Mouse (Mus musculus) embryo, embryonic 10.5 days (tissue): Measurements from ENCODE around the gene Wbp1.

ENCODE experiments used
- DNase-seq: peaks from one replicate; pipeline ENCODE4 v3.0.0-alpha.2; 2015; ENCODE audit warnings: low spot score

The Wbp1 gene

DNA sequence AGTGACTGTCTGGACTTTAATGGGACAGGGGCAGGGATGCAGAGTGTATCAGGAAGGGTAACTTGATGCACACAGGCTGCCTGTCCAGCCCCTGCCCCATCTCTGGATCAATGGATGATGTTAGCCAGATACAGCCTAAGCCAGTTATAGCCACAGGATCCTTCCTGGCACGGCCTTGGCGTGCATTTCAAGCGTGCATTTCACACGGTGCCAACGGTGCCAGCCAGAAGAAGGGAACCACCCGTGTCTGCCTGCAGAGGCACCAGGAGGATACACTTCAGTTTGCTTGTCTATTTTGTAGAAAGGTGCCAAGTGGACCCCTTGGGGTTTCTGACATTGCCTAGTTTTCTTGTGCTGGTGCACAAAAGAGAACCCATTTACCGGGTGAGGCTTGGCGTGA is 18.7 kb upstream of the Wbp1 start:
- no peak for DNase-seq

GRCm38 (mm10) chr6:83138056-83138455 is 16.7 kb upstream of the Wbp1 start:
- peak; percentile 83 for DNase-seq

GRCm38 (mm10) chr6:83137576-83137950 is 16.2 kb upstream of the Wbp1 start:
- peak; percentile 95 for DNase-seq

DNA sequence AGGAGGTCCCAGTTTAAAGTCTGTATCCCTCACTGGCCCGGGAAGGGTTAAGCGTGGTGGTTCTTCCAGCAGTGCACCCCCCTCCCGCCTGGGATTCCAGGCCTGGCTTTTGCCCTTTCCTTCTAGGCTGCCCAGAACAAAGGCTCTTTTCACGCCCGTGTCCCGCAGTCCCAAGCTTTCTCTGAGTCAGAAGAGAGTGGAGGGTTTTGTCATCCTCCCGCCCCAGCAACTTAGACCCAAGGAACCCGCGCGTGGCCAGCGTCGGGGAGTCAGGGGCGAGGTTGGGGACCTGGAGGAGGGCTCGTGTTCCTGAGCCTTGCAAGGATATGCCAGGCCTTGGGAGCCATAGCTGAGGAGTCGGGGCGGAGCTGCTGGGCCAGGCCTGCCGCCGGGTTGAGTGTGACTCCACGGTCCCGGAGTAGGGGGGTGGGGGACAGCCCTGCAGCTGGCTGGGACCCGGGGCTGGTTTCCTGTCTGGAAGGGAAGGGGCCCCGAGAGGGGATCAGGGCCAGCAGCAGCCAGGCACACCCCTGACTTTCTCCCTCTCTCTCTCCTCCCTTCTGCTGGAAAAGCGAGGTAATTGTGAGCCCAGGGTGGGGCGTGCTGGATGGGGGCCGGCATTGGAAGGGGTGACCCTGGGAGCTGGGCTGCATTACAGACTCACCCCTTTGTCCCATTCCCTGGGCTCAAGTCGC is 15.7 kb upstream of the Wbp1 start:
- peak; percentile 93 for DNase-seq

GRCm38 (mm10) chr6:83136291-83136880 is 15.0 kb upstream of the Wbp1 start:
- DNase-seq, result no peak

DNA sequence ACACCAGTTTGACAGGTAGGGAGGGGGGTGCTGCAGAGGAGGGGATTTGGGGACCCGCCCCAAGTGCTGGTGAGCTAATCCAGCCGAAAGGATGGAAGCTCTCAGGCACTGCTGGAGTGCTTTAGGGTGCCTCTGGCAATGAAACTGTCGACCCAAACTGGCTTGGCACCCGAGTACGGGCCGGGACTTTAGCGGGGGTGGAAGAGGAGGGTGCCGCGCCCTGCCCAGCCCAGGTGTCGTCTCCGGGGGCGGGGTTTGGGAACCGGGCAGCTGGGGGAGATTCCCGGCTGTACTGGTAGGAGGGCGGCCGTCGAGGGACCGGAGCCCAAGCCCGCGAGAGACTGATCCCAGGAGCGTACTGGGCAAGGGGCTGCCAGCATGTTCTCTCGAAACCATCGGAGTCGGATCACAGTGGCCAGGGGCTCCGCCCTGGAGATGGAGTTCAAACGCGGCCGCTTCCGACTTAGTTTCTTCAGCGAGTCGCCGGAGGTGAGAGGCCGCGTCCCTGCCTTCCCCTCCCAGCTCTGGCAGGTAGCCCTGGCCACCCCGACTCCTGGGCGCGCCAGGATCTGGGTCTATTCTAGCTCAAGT is 14.3 kb upstream of the Wbp1 start:
- DNase-seq, result peak; percentile 40

DNA sequence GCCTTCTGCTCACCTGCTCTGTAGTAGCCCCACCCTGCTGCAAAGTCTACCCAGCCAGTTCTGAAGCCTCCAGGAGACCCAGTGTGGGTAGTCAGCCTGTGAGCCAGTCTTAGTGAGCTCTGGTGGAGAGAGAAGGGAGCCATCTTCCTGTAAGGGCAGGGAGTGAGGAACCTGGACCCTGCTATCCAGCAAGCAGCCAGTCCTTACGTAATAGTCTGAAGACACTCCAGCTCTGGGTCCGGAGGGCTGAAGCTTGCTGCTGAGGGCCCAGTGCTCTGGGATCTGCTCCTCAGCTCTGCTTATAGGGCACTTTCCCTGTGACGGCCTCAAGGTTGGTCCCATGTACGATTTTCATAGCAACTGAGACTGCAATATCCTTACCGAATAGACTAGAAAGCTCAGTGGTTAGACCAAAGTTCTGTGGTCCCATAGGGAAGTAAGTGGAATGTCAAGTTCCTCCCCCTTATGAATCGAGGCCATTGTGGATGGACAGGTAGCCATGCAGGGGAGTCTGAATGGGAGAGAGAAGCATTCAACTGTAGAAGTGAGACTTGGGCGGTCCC is 13.7 kb upstream of the Wbp1 start, which contains the start of gene Rtkn:
TSS of gene Rtkn (plus strand) at position 513 of the 563 bp plus-strand sequence.
- no peak for DNase-seq

DNA sequence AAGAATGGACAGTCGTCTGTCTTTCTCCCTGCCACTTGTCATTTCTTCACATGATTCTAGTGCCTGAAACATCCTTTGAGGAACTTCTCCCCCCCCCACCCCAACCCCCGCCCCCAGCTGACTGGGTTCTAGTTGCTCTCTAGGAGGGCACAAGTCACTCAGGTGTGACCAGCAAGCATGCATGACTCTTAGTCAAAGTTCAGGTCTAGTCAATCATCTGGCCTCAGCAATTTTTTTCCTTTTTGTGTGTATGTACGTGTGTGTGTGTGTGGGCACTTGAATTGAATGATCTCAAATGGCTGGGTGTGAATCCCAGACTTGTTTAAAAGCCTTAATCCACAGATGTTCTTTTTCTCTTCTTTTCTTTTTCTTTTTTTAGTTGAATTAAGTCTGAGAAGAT is 12.9 kb upstream of the Wbp1 start:
- no peak for DNase-seq

DNA sequence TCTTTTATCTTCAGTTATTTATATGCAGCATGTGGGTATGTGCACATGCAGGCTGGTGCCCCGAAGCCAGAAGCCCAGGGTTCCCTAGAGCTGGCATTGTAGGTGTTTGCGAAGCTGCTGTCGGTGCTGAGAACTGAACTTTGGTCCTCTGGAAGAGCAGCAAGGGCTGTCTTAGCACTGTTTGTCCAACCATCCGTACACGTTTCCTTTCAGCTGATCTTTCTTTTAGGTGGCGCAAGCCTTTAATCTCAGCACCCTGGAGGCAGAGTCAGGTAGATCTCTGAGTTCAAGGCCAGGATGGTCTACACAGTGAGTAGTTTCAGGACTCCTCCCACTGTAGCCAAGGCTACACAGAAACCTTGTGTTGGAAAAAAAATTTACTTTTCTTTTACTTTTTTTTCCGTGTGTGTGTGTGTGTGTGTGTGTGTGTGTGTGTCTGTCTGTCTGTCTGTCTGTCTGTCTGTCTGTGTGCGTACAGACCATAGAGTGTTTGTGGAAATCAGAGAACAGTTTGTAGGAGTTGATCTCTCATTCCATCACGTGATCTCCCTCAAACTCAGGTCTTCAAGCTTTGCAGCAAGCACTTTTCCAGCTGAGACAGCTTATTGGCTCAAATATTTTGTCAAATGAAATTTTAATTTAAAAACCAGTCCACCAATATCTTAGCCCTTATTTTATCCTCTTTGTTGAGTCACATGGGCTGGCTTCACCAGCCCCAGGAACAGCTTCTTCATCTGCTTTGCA is 11.0 kb upstream of the Wbp1 start:
- DNase-seq, result no peak

DNA sequence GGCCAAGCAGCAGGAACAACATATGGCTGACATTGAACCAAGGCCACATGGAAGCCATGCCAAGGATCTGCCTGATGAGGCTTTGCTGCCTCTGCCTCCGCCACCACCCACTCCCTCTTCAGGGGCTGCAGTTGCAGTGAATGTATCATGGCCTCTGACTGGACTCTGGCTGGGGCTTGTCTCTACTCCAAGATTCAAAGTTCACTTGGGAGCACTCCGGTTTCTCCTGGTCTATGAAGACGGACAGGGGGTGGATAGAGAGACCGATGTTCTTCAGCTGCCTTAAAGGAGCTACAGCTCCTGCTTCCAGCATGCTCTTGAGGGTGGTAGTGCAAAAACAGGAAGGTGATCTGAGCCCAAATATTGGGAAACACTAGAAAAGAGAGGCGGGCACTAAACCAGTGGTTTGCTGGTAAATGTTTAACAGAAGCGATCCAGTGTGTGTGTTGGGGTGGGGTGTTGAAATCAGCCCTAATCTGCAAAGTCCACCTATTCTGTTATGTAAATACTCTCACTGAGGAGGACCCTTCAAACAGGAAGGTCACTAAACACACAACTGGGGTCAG is 10.2 kb upstream of the Wbp1 start:
- no peak for DNase-seq

GRCm38 (mm10) chr6:83127419-83127818 is 6.1 kb upstream of the Wbp1 start:
- DNase-seq, result no peak

GRCm38 (mm10) chr6:83125331-83125730 is 4.0 kb upstream of the Wbp1 start, which contains the start of gene Ino80b:
Ino80b (minus strand) TSS chr6:83125431.
- no peak for DNase-seq

- DNase-seq, result peak; percentile 97
Measured at GRCm38 (mm10) chr6:83124851-83125312, 3.5 kb upstream of the Wbp1 start.

DNA sequence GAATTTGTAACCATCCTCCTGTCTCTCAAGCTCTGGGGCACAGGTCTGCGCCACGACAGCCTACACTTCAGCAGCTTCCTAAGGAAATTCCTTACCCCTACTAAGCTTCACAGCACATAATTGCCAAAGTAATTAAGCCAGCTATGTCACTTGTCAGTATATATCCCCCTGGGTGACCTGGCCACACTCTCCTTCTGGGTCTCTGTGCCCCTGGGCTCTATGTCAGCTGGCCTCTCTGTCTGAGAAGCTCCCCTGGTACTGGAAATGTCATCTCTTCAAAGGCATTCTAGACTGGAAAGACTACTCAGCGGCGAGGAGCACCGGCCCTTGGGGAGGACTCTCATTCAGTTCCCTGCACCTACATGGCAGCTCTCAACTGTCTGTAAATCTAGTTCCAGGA is 1.6 kb upstream of the Wbp1 start:
- no peak for DNase-seq

GRCm38 (mm10) chr6:83121863-83122710 is 728 bp upstream of the Wbp1 start:
- DNase-seq, result no peak

DNA sequence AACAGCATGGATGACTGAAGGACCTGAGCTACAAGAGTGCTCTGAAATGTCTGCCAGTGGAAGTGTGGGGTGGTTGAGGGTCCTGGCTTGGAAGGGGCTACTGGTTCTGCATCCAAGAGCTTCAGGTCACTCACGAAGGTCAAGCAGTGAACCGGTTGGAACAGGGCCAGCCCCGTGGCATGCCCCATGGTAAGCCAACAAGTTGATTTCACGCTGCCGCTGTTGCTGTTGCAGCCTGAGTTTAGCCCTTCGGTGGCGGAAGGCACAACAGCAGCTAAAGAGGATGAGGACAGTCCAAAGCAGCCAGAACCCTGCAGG is 1.7 kb downstream of the Wbp1 start:
- DNase-seq, result no peak

- no peak for DNase-seq
Measured at GRCm38 (mm10) chr6:83118825-83119733, 2.3 kb downstream of the Wbp1 start.

DNA sequence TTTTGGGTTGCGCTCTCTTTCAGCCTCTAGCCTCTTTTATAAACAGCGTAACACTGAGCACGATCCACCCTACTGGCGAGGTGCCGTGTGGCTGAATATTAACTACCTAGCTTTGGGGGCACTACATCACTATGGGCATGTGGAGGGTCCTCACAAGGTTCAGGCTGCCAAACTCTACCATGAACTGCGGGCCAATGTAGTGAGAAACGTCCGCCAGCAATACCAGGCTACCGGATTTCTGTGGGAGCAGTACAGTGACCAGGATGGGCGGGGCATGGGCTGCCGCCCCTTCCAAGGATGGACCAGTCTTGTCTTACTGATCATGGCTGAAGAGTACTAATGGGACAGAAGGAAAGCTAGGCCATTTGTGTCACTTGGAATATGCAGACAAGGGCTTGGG is 3.0 kb downstream of the Wbp1 start:
- no peak for DNase-seq

- DNase-seq, result no peak
Measured at GRCm38 (mm10) chr6:83117616-83118015, 3.7 kb downstream of the Wbp1 start.

DNA sequence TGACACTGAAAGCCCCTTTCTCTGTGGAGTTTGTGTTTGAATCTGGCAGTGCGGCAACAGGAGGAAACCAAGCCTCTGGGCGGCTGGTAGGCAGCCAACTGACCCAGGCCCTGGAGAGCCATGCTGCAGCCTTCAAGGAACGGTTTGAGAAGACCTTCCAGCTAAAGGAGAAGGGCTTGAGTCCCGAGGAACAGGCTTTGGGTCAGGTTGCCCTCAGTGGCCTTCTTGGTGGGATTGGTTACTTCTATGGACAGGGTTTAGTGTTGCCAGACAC is 4.3 kb downstream of the Wbp1 start:
- DNase-seq, result no peak
